Mouse (Mus musculus): ENCODE measurements at regions not wholly inside any gene's neighbourhood (a gene's known extent, or its start where the extent isn't known, plus 50 kb on each side); places are given as distances from the start of the nearest gene placed in this dataset.

DNA sequence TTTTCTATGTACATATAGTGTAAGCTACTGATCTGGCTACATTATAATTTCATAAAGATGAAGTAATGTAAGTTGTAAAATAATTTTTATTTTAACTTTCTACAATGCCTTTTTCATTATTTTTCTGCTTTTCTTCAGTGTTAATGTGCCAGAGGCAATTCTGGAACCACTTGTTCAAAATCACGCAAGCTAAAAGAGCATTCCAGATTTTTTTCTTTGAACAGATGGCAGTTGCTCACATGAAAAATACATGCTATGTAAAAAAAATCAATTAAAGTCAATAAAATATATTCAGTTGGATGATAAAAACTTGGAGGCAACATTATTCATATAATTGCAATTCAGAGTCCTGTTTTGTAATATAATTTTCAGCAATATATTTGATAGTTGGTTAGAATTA lies 194.7 kb downstream of the Cdh9 start:
- no peak for TF ChIP-seq CTCF (IDR thresholded peaks at IDR 0.05; ENCODE audit: low read depth, low read length)
- TF ChIP-seq EP300 (IDR thresholded peaks at IDR 0.05; ENCODE audit: insufficient read depth, low read depth, low read length): no peak
- TF ChIP-seq POLR2A (IDR thresholded peaks at IDR 0.05; ENCODE audit: insufficient read depth, low read length): no peak
